Mouse (Mus musculus): ENCODE results near the gene Zbtb4.

GRCm38 (mm10) chr11:69804972-69805909, 39.5 kb downstream of the Zbtb4 start, which contains the start of gene Tmem102:
- no peak for TF ChIP-seq CTCF (IDR thresholded peaks at IDR 0.05; ENCODE audit: low read depth)
- TF ChIP-seq EP300 (IDR thresholded peaks at IDR 0.05; ENCODE audit: low read depth) = no peak

Data from heart, postnatal 0 days (tissue).